7 mouse cellular contexts compared by ENCODE assay signal in genomic region chr5:33274953-33275454, GRCm38 (mm10). TPM values are rescaled to one million over a fixed set of nuclear protein-coding genes. Genes with fewer than 3 reads are reported as not detected.
DNase-seq lines count a peak whose midpoint lies in the region; ATAC-seq lines count a peak whose summit lies in the region.

TSS of gene Ctbp1 (minus strand) at chr5:33274994.

- no peaks in the 10 kb centered on the region for H3K9me3 ChIP-seq in embryonic facial prominence, embryonic 10.5 days
- no peaks in the 10 kb centered on the region for H3K9me3 ChIP-seq in limb, embryonic 10.5 days (replicated peaks)
- H3K9me3 ChIP-seq in midbrain, embryonic 13.5 days, result no peaks in the 10 kb centered on the region

- under 1% methylated on average over 57 of the region's 57 CpGs for WGBS in embryonic facial prominence, embryonic 10.5 days
- 3% methylated on average over 56 of the region's 57 CpGs for WGBS in limb, embryonic 10.5 days
- WGBS in midbrain, embryonic 13.5 days, result under 1% methylated on average over 54 of the region's 57 CpGs

- peaks cover 28% of the 10 kb centered on the region for H3K36me3 ChIP-seq in embryonic facial prominence, embryonic 10.5 days (replicated peaks)
- H3K36me3 ChIP-seq in limb, embryonic 10.5 days, result peaks cover 31% of the 10 kb centered on the region
- H3K36me3 ChIP-seq in midbrain, embryonic 13.5 days, result peaks cover 3% of the 10 kb centered on the region; the same call in 1 of the 2 replicates

- peak within 1 kb of the TSS; percentile 95 for H3K9ac ChIP-seq in midbrain, embryonic 13.5 days (replicated peaks)

- peak; percentile 73 for ATAC-seq in granulocyte monocyte progenitor cell, adult 5-6 weeks (replicated peaks; ENCODE audit: poor library complexity, severe bottlenecking)
- peak; percentile 91 for ATAC-seq in midbrain, embryonic 13.5 days

- H3K4me2 ChIP-seq in midbrain, embryonic 13.5 days (replicated peaks), result peak within 1 kb of the TSS; percentile 93

- H3K27ac ChIP-seq in embryonic facial prominence, embryonic 10.5 days (replicated peaks), result peak within 1 kb of the TSS; percentile 98
- H3K27ac ChIP-seq in limb, embryonic 10.5 days, result peak within 1 kb of the TSS; percentile 99
- H3K27ac ChIP-seq in midbrain, embryonic 13.5 days, result peak within 1 kb of the TSS; percentile 99

- H3K4me1 ChIP-seq in embryonic facial prominence, embryonic 10.5 days, result peaks cover 37% of the 10 kb centered on the region
- H3K4me1 ChIP-seq in limb, embryonic 10.5 days, result peaks cover 26% of the 10 kb centered on the region
- H3K4me1 ChIP-seq in midbrain, embryonic 13.5 days (replicated peaks), result peaks cover 45% of the 10 kb centered on the region

- peak; percentile 94 for DNase-seq in adrenal gland, postnatal 10 days
- peak; percentile 97 for DNase-seq in embryonic facial prominence, embryonic 10.5 days (ENCODE audit: low spot score)
- DNase-seq in kidney, adult 11 months, result peak; percentile 93
- DNase-seq in limb, embryonic 10.5 days (ENCODE audit: low spot score), result peak; percentile 97
- peak; percentile 87 for DNase-seq in spleen, adult 12 weeks (ENCODE audit: low spot score)

- peaks cover 6% of the 10 kb centered on the region; the same call in 1 of the 2 replicates for H3K27me3 ChIP-seq in embryonic facial prominence, embryonic 10.5 days (replicated peaks; ENCODE audit: low read depth, poor library complexity, severe bottlenecking)
- no peaks in the 10 kb centered on the region for H3K27me3 ChIP-seq in limb, embryonic 10.5 days (ENCODE audit: low read depth, poor library complexity, severe bottlenecking)
- H3K27me3 ChIP-seq in midbrain, embryonic 13.5 days, result no peaks in the 10 kb centered on the region

- H3K4me3 ChIP-seq in embryonic facial prominence, embryonic 10.5 days, result peak within 1 kb of the TSS; percentile 92
- peak within 1 kb of the TSS; percentile 91 for H3K4me3 ChIP-seq in limb, embryonic 10.5 days
- peak within 1 kb of the TSS; percentile 76 for H3K4me3 ChIP-seq in midbrain, embryonic 13.5 days (replicated peaks)

RNA-seq across cellular contexts. Expression of gene Ctbp1, which starts in this region (rescaled TPM):
- total RNA-seq in adrenal gland, postnatal 10 days (2021), result 100 to 1,000 TPM; 202 to 229 TPM
- 419 and 420 TPM in 2 replicates for polyA plus RNA-seq in embryonic facial prominence, embryonic 10.5 days (2016; fragmentation: Nextera tagmentation; extraction: Ambion mirVana)
- total RNA-seq in granulocyte monocyte progenitor cell, adult 5-6 weeks (2014; fragmentation: Nextera tagmentation), result 97.5 and 121 TPM in 2 replicates
- total RNA-seq in granulocyte monocyte progenitor cell, adult 5-6 weeks (2017), result 95.4 and 119 TPM in 2 replicates
- polyA plus RNA-seq in limb, embryonic 10.5 days (2016; fragmentation: Nextera tagmentation; extraction: Ambion mirVana), result 440 and 473 TPM in 2 replicates
- 527 and 571 TPM in 2 replicates for polyA plus RNA-seq in midbrain, embryonic 13.5 days (2015; fragmentation: Nextera tagmentation; extraction: Ambion mirVana)

Comparison
In these comparisons a context has a peak if more than half of its experiments do, and no peak if none do; other contexts are left out.
1. Peak in every context shown above with its lines: DNase-seq, ATAC-seq, H3K4me3 ChIP-seq and H3K27ac ChIP-seq.